Mouse (Mus musculus) gastrocnemius, postnatal 10 days (tissue): Measurements from ENCODE around the gene Nfatc3. TPM values are rescaled to one million over a fixed set of nuclear protein-coding genes. Genes with fewer than 3 reads are reported as not detected.

Source experiments
- total RNA-seq, 2 experiments: library from RNA; stranded (reverse); gene quantifications; 2 replicates each; pipeline ENCODE4 v1.2.3; 2021

Nfatc3 gene
- total RNA-seq, 2 experiments from 2014 or later = 25.3 to 30.7 TPM

Other genes starting within 250 kb of the Nfatc3 start
- 10 to 100 TPM; 19.9 to 25.2 TPM for gene Ranbp10, start 231.5 kb upstream of the Nfatc3 start, total RNA-seq
- not detected for gene Tsnaxip1, start 231.1 kb upstream of the Nfatc3 start, total RNA-seq
- gene Cenpt, start 205.6 kb upstream of the Nfatc3 start, total RNA-seq = 1 to 10 TPM; 5.2 to 7.0 TPM
- 10 to 100 TPM; 24.2 to 26.9 TPM for gene Thap11, start 203.7 kb upstream of the Nfatc3 start, total RNA-seq
- gene Nutf2, start 198.3 kb upstream of the Nfatc3 start, total RNA-seq = 10 to 100 TPM; 65.5 to 80.5 TPM
- 10 to 100 TPM; 24.6 to 30.3 TPM for gene Edc4, start 178.0 kb upstream of the Nfatc3 start, total RNA-seq
- gene Nrn1l, start 165.3 kb upstream of the Nfatc3 start, total RNA-seq = under 1 TPM in 1 of 2 experiments, not detected in 1; 0.56 TPM
- gene Pskh1, start 158.4 kb upstream of the Nfatc3 start, total RNA-seq = 10 to 100 TPM; 15.2 to 17.5 TPM
- under 1 TPM in 1 of 2 experiments, not detected in 1; 0.47 TPM for gene Ctrl, start 125.0 kb upstream of the Nfatc3 start, total RNA-seq
- 10 to 100 TPM; 22.9 to 26.3 TPM for gene Psmb10, start 120.4 kb upstream of the Nfatc3 start, total RNA-seq
- gene Lcat, start 115.5 kb upstream of the Nfatc3 start, total RNA-seq = 1 to 10 TPM in 1 of 2 experiments, under 1 TPM in 1; 0.23 to 1.2 TPM
- gene Slc12a4, start 92.7 kb upstream of the Nfatc3 start, total RNA-seq = 10 to 100 TPM; 18.7 to 26.6 TPM
- gene Dpep3, start 79.4 kb upstream of the Nfatc3 start, total RNA-seq = not detected
- gene Dus2, start 67.5 kb upstream of the Nfatc3 start, total RNA-seq = 10 to 100 TPM in 1 of 2 experiments, 1 to 10 TPM in 1; 9.6 to 11.1 TPM
- gene Dpep2nb, start 52.9 kb upstream of the Nfatc3 start, total RNA-seq = not detected
- 1 to 10 TPM; 8.0 to 8.4 TPM for gene Ddx28, start 47.0 kb upstream of the Nfatc3 start, total RNA-seq
- gene Esrp2, start 78.1 kb downstream of the Nfatc3 start, total RNA-seq = under 1 TPM in 1 of 2 experiments, not detected in 1; 0.07 TPM
- gene Pla2g15, start 91.6 kb downstream of the Nfatc3 start, total RNA-seq = 1 to 10 TPM; 4.7 to 6.6 TPM
- gene Slc7a6, start 110.0 kb downstream of the Nfatc3 start, total RNA-seq = 10 to 100 TPM in 1 of 2 experiments, 1 to 10 TPM in 1; 5.8 to 11.0 TPM
- gene Slc7a6os, start 152.1 kb downstream of the Nfatc3 start, total RNA-seq = 10 to 100 TPM; 11.7 to 13.3 TPM
- 10 to 100 TPM; 23.8 to 25.5 TPM for gene Prmt7, start 152.1 kb downstream of the Nfatc3 start, total RNA-seq